Mouse (Mus musculus): ENCODE results near the gene Cdr2l. TPM values are rescaled to one million over a fixed set of nuclear protein-coding genes. Genes with fewer than 3 reads are reported as not detected.

The Cdr2l gene
- polyA plus RNA-seq, 1 experiment from 2014 or later, result 19.9 TPM

Other genes starting within 250 kb of the Cdr2l start
- gene Cd300lf, start 247.9 kb upstream of the Cdr2l start, polyA plus RNA-seq (2016; fragmentation: Nextera tagmentation; extraction: Ambion mirVana), result 0.26 TPM in 2 replicates
- gene Slc9a3r1, start 218.6 kb upstream of the Cdr2l start, polyA plus RNA-seq (2016; fragmentation: Nextera tagmentation; extraction: Ambion mirVana), result 23.9 and 25.0 TPM in 2 replicates
- 5.8 and 8.2 TPM in 2 replicates for gene Tmem104, start 194.4 kb upstream of the Cdr2l start, polyA plus RNA-seq (2016; fragmentation: Nextera tagmentation; extraction: Ambion mirVana)
- 17.8 and 23.6 TPM in 2 replicates for gene Nat9, start 194.1 kb upstream of the Cdr2l start, polyA plus RNA-seq (2016; fragmentation: Nextera tagmentation; extraction: Ambion mirVana)
- 0.09 and 0.21 TPM in 2 replicates for gene Grin2c, start 114.7 kb upstream of the Cdr2l start, polyA plus RNA-seq (2016; fragmentation: Nextera tagmentation; extraction: Ambion mirVana)
- 13.2 and 16.1 TPM in 2 replicates for gene Fdxr, start 104.9 kb upstream of the Cdr2l start, polyA plus RNA-seq (2016; fragmentation: Nextera tagmentation; extraction: Ambion mirVana)
- 0.10 and 0.15 TPM in 2 replicates for gene Fads6, start 84.3 kb upstream of the Cdr2l start, polyA plus RNA-seq (2016; fragmentation: Nextera tagmentation; extraction: Ambion mirVana)
- 0.56 TPM in 1 of 2 replicates, not detected in the other for gene Otop2, start 74.8 kb upstream of the Cdr2l start, polyA plus RNA-seq (2016; fragmentation: Nextera tagmentation; extraction: Ambion mirVana)
- not detected in 2 replicates for gene Ush1g, start 59.9 kb upstream of the Cdr2l start, polyA plus RNA-seq (2016; fragmentation: Nextera tagmentation; extraction: Ambion mirVana)
- gene Otop3, start 47.2 kb upstream of the Cdr2l start, polyA plus RNA-seq (2016; fragmentation: Nextera tagmentation; extraction: Ambion mirVana), result not detected in 2 replicates
- 2.2 and 2.5 TPM in 2 replicates for gene Hid1, start 14.2 kb upstream of the Cdr2l start, polyA plus RNA-seq (2016; fragmentation: Nextera tagmentation; extraction: Ambion mirVana)
- gene Mrpl58, start 21.8 kb downstream of the Cdr2l start, polyA plus RNA-seq (2016; fragmentation: Nextera tagmentation; extraction: Ambion mirVana), result 175 and 182 TPM in 2 replicates
- 960 and 975 TPM in 2 replicates for gene Atp5h, start 38.0 kb downstream of the Cdr2l start, polyA plus RNA-seq (2016; fragmentation: Nextera tagmentation; extraction: Ambion mirVana)
- 25.3 and 26.5 TPM in 2 replicates for gene Kctd2, start 38.2 kb downstream of the Cdr2l start, polyA plus RNA-seq (2016; fragmentation: Nextera tagmentation; extraction: Ambion mirVana)
- 0.10 TPM in 1 of 2 replicates, not detected in the other for gene Trim80, start 58.6 kb downstream of the Cdr2l start, polyA plus RNA-seq (2016; fragmentation: Nextera tagmentation; extraction: Ambion mirVana)
- gene Slc16a5, start 80.6 kb downstream of the Cdr2l start, polyA plus RNA-seq (2016; fragmentation: Nextera tagmentation; extraction: Ambion mirVana), result 0.15 TPM in 1 of 2 replicates, not detected in the other
- 7.5 and 9.6 TPM in 2 replicates for gene Armc7, start 93.8 kb downstream of the Cdr2l start, polyA plus RNA-seq (2016; fragmentation: Nextera tagmentation; extraction: Ambion mirVana)
- 66.2 and 78.2 TPM in 2 replicates for gene Nt5c, start 109.9 kb downstream of the Cdr2l start, polyA plus RNA-seq (2016; fragmentation: Nextera tagmentation; extraction: Ambion mirVana)
- 512 and 557 TPM in 2 replicates for gene Jpt1, start 132.5 kb downstream of the Cdr2l start, polyA plus RNA-seq (2016; fragmentation: Nextera tagmentation; extraction: Ambion mirVana)
- 1,335 and 1,406 TPM in 2 replicates for gene Sumo2, start 154.4 kb downstream of the Cdr2l start, polyA plus RNA-seq (2016; fragmentation: Nextera tagmentation; extraction: Ambion mirVana)
- gene Nup85, start 182.5 kb downstream of the Cdr2l start, polyA plus RNA-seq (2016; fragmentation: Nextera tagmentation; extraction: Ambion mirVana), result 211 and 212 TPM in 2 replicates
- 96.0 and 106 TPM in 2 replicates for gene Mrps7, start 222.0 kb downstream of the Cdr2l start, polyA plus RNA-seq (2016; fragmentation: Nextera tagmentation; extraction: Ambion mirVana)
- 20.3 and 21.7 TPM in 2 replicates for gene Gga3, start 222.1 kb downstream of the Cdr2l start, polyA plus RNA-seq (2016; fragmentation: Nextera tagmentation; extraction: Ambion mirVana)
- 18.2 and 18.6 TPM in 2 replicates for gene Mif4gd, start 231.1 kb downstream of the Cdr2l start, polyA plus RNA-seq (2016; fragmentation: Nextera tagmentation; extraction: Ambion mirVana)
- gene Slc25a19, start 246.4 kb downstream of the Cdr2l start, polyA plus RNA-seq (2016; fragmentation: Nextera tagmentation; extraction: Ambion mirVana), result 24.1 and 34.0 TPM in 2 replicates

All from limb, embryonic 12.5 days (tissue).